Mouse (Mus musculus): ENCODE data around the gene Ttc30a2.
"Not testable (repeated sequence)": the region's sequence is repeated elsewhere in the genome, so short reads cannot be mapped to it uniquely, and the experiment has no call there.

Gene Ttc30a2

DNA sequence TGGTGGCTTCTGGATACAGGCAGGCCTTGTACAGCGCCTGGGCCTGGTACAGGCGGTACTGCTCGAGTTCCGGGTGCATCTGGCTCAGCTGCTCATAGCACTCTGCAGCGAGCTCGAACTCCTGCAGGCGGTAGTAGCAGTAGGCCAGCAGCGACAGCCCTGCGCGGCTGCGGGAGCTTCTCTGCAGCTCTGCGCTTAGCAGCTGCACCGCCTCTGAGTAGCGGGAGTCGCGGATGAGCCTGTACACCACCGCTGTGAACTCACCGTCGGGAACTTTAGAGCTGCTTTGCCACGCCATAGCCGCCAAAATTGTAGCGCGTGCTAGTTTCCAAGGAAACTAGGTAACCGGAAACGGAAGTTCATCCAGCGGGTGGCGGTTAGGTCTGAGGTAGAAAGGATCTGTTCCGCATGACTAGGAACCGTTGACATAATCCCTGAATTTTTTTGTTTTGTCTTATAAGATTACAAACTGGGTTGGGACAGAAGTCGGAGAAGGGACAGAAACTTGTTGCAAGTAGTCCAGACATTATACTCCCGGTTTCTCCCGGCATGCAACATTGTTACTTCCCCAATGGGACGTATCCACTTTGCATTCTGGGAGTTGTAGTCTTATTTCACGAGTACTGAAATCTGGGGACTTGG lies 3.6 kb upstream of the Ttc30a2 start, which contains the start of gene Ttc30a1:
Gene Ttc30a1, minus strand, starts transcription at position 528 of the 642 bp plus-strand sequence.
- DNase-seq (ENCODE audit: extremely low read depth, low read depth): not testable (repeated sequence)

DNA sequence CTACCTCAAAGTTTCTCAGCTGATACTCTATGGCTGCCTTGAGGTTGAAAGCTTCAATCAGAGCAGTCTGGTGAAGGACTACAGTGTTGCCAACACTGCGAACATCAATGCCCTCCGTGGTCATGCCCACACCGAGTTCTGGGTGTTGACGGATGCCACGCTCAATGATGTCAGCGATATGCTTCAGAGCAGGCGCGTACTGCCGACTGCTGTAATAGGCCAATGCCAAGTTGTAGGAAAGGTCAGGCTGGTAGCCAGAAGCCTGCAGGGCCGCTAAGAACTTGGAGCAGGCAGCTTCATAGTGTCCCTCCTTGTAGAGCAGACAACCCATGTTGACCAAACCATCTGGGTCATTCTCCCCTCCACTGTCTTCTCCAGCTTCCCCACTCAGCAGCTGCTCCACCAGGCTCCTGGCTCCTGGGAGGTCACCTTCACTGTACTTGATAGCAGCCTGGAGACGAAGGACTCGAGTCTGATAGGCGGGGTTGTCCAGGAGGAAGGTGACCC lies 3.0 kb upstream of the Ttc30a2 start:
- not testable (repeated sequence) for DNase-seq (ENCODE audit: extremely low read depth, low read depth)

DNA sequence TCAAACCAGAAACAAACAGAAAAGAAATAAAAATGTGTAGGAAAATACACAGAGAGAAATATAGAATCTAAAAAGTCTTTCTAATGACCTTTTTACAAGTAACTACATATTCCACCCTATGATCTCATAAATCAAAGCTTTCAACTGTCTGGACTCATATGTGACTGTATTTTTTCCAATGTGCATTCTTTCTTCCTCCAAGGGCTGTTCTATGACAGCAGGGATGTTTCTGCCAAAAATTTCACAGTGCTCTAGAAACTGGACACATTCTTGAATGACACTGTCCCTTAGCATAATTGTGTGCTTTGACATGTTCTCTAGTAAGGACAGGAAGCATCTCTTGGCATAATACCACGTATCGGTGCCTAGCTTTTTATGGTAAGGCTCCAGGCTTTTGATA lies 1.9 kb downstream of the Ttc30a2 start:
- not testable (repeated sequence) for DNase-seq (ENCODE audit: extremely low read depth, low read depth)

GRCm38 (mm10) chr2:75974131-75974530 lies 3.8 kb downstream of the Ttc30a2 start:
- DNase-seq (ENCODE audit: extremely low read depth, low read depth): no peak

DNA sequence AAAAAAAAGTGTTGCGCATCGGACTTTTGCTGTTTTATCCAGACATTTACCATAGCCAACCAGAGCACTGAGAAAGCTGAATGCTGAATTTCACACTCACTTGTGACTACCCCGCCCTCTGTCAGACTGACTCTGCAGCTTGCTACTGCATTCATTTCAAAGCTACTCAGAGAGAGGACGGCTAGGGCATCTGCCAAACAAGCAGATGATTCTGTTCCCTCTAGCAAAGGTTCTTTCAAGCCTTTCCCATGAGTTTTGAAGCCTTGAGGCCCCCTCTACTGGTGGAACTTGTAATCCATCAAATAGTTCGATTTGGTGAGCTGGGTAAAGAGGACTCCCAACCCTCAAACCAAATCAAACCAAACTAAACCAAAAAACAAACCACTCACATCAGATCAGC lies 13.0 kb downstream of the Ttc30a2 start:
- peak; percentile 56 for DNase-seq (ENCODE audit: extremely low read depth, low read depth)

DNA sequence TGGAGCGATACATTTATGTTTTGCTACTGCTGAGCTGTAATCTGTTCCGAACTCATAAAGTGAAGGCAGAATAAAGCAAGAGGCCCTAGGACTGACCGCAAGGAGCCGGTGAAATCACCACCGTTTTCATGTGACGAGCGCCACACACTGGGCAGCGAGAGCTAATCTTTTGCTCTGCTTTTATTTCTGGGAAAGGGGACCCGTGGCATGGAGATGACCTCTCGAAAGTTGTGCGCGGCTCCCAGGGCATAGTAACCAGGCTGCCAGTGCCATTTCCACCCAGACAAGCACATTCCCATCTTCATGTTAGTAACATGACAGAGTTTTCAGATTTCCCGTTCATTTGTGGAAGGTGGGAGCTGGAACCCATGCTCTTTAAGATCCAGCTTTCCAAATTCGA lies 13.5 kb downstream of the Ttc30a2 start:
- DNase-seq (ENCODE audit: extremely low read depth, low read depth): peak; percentile 50

DNA sequence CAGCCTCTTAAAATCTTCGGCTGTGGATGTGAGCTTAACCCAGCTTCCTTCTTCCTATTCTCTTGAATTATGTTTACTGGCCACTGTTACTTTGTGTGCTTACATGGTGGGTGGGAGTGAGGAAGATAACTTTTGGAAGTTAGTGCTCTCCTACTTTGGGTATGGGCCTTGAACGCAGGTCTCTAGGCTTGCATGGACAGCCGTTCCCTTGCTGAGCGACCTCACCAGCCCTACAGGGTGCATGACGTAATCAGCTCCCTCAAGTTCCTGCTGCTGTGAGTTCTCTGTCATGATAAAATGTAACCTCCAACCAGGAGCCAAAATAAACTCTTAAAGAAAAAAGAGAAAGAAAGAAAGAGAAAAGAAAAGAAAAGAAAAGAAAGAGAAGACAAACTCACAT lies 13.9 kb downstream of the Ttc30a2 start:
- DNase-seq (ENCODE audit: extremely low read depth, low read depth): peak; percentile 33

DNA sequence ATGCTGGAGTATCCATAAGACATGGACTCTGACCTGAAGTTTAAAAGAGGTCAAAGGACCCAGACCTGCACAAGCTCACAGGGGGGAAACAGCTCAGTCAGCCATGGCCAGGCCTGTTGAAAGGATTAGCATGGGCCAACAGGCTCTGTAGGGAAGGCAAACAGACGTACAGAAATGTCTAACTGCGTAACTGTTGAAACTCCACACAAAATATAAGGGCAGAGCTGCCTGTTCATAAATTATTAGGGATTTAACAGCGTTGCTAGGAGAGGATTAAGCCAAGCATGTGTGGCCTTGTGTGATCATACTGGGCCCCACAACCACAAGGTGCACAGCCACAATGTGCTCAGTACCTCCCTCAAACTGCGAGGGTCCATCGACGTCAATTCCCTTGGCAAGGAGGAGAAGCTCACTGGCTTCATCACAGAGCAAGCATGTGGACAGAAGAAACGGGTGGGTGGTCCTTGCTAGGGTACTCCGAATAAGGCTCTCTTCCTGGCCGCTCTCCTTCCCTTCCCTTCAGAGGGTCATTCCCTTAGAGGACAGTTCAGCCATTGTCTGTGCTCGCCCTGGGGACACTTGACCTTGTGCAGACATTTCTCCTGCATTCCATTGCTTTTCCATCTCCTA lies 14.6 kb downstream of the Ttc30a2 start:
- no peak for DNase-seq (ENCODE audit: extremely low read depth, low read depth)

GRCm38 (mm10) chr2:75960366-75961330 lies 17.3 kb downstream of the Ttc30a2 start:
- no peak for DNase-seq (ENCODE audit: extremely low read depth, low read depth)

- no peak for DNase-seq (ENCODE audit: extremely low read depth, low read depth)
Measured at GRCm38 (mm10) chr2:75959850-75960365, 18.1 kb downstream of the Ttc30a2 start.

- no peak for DNase-seq (ENCODE audit: extremely low read depth, low read depth)
Measured at GRCm38 (mm10) chr2:75959183-75959849, 18.7 kb downstream of the Ttc30a2 start.

GRCm38 (mm10) chr2:75955709-75956108 lies 22.3 kb downstream of the Ttc30a2 start:
- DNase-seq (ENCODE audit: extremely low read depth, low read depth): no peak

GRCm38 (mm10) chr2:75953320-75953719 lies 24.6 kb downstream of the Ttc30a2 start:
- no peak for DNase-seq (ENCODE audit: extremely low read depth, low read depth)

DNA sequence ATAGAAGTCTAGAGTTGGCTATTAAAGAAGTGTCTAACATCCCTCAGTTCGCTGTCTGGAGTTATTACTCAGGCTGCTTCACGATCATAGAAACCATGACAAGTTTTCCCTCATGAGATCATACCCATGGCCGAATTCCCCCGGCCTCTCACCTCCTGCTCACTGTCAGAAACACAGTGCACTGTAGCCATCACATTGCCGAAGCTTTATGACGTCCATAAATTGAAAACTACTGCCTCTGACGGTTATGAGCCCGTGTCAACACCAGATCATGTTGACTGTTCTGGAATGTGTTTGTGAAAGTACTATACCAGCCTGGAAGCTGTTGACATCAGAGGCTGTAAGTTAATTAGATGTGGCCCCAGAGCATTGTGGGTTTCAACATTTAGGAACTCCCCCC lies 27.3 kb downstream of the Ttc30a2 start:
- no peak for DNase-seq (ENCODE audit: extremely low read depth, low read depth)

- DNase-seq (ENCODE audit: extremely low read depth, low read depth): no peak
Measured at GRCm38 (mm10) chr2:75938117-75939063, 39.6 kb downstream of the Ttc30a2 start, which contains the start of gene Ttc30b. TSS of gene Ttc30b (minus strand) at chr2:75938585.

DNA sequence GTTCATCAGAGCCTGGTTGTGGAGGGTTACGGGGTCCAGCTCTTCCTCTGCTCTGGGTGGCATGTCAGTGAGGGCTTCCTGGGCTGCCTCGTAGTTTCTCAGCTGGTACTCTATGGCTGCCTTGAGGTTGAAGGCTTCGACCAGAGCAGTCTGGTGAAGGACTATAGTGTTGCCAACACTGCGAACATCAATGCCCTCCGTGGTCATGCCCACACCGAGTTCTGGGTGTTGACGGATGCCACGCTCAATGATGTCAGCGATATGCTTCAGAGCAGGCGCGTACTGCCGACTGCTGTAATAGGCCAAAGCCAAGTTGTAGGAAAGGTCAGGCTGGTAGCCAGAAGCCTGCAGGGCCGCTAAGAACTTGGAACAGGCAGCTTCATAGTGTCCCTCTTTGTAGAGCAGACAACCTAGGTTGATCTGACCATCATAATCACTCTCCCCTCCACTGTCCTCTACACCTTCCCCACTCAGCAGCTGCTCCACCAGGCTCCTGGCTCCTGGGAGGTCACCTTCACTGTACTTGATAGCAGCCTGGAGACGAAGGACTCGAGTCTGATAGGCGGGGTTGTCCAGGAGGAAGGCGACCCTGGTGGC lies 40.4 kb downstream of the Ttc30a2 start:
- not testable (repeated sequence) for DNase-seq (ENCODE audit: extremely low read depth, low read depth)

- DNase-seq (ENCODE audit: extremely low read depth, low read depth): not testable (repeated sequence)
Measured at GRCm38 (mm10) chr2:75936685-75937084, 41.3 kb downstream of the Ttc30a2 start.

DNA sequence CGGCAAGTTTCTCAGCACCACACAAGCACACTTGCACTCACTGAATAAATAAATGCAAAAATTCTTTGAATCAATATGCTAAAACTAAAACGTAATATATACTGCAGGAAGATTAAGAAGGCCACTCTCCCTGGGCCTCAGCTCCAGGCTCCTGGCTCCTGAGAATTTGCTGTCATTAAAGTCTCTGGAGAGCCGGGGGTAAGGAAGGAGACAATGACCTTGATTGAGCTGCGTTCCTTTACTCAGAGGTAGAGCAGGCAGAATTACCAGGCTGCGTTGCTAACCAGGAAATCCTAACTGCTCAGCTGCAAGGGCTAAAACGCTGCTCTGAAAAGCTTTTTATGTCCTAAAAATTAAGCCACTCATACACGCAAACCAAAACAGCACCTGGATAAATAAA lies 44.4 kb downstream of the Ttc30a2 start:
- no peak for DNase-seq (ENCODE audit: extremely low read depth, low read depth)

DNA sequence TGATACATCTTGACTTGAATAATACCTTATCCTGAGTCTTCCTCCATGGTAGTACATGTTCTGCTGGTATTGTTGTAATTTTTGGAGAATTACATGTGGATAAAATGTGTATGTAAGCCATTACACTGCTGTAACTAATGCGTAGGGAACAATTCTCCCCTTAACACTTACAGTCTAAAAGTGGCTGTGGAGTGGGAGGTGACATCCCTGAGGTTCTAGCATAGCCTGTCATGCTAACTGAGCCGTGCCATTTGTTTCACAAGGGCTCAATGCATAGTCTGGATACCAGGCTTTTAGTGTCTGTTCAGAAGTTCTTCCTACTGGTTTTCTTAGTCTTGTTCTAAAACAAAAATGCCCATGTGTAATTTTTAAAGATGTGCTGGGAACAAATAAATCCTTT lies 47.0 kb downstream of the Ttc30a2 start:
- DNase-seq (ENCODE audit: extremely low read depth, low read depth): no peak

Data from MEL-GATA-1-ER (cell line).